Mouse (Mus musculus) myocyte (in vitro differentiated cells): ENCODE data around the gene Alg12.

Experiments used
- MAX ChIP-seq: IDR thresholded peaks from one replicate; pipeline ENCODE4 v1.6.1; 2011; ENCODE audit warnings: low read depth, mild to moderate bottlenecking, control low read depth
- MYOD1 ChIP-seq, 3 experiments: IDR thresholded peaks; one replicate each; pipeline ENCODE4 v1.6.1; 2011; ENCODE audit warnings: control low read depth in 2 of 3, low read depth in 2 of 3, mild to moderate bottlenecking in 2 of 3, moderate library complexity in 1 of 3; ENCODE audit not compliant: insufficient read length in 2 of 3, control insufficient read depth in 1 of 3
- POLR2A ChIP-seq: IDR thresholded peaks from one replicate; pipeline ENCODE4 v1.6.1; 2011; ENCODE audit warnings: low read depth, mild to moderate bottlenecking, control low read depth, moderate library complexity; ENCODE audit not compliant: insufficient read length
- POLR2AphosphoS2 ChIP-seq: IDR thresholded peaks from one replicate; pipeline ENCODE4 v1.6.1; 2011; ENCODE audit warnings: low read depth, control low read depth; ENCODE audit not compliant: insufficient read length
- SRF ChIP-seq: IDR thresholded peaks from one replicate; pipeline ENCODE4 v1.6.1; 2011; ENCODE audit warnings: low read depth; ENCODE audit not compliant: control insufficient read depth, insufficient read length
- USF1 ChIP-seq: IDR thresholded peaks from one replicate; pipeline ENCODE4 v1.6.1; 2011; ENCODE audit warnings: low read depth, mild to moderate bottlenecking, control low read depth, moderate library complexity

DNA sequence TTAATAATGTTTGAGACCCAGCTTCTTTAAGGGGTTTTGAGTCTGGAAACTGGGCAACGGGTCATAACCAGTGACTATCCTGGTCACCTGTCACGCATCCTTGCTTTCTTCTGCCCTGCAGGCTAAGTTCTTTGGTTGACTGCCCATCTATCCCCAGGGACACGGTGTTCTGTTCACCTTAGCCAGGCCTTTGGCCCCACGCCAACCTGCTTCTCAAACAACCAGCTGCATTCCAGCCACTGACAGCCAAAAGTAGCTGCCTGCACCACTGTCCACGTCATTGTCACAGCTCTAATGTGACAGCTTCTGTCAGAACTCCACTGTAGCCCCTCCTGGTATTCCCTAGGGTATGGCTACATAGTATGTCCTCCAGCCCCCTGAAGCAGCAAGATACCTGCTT, 12.4 kb upstream of the Alg12 start:
- TF ChIP-seq POLR2A, result no peak
- no peak for TF ChIP-seq MYOD1 (IDR thresholded peaks at IDR 0.05; ENCODE audit: control insufficient read depth in 1 of 3, insufficient read length in 2 of 3, low read depth in 2 of 3)
- TF ChIP-seq MAX, result no peak
- no peak for TF ChIP-seq SRF
- no peak for TF ChIP-seq USF1
- TF ChIP-seq POLR2AphosphoS2, result no peak
